ENCODE assay signal across 13 mouse cellular contexts in the genomic region with DNA sequence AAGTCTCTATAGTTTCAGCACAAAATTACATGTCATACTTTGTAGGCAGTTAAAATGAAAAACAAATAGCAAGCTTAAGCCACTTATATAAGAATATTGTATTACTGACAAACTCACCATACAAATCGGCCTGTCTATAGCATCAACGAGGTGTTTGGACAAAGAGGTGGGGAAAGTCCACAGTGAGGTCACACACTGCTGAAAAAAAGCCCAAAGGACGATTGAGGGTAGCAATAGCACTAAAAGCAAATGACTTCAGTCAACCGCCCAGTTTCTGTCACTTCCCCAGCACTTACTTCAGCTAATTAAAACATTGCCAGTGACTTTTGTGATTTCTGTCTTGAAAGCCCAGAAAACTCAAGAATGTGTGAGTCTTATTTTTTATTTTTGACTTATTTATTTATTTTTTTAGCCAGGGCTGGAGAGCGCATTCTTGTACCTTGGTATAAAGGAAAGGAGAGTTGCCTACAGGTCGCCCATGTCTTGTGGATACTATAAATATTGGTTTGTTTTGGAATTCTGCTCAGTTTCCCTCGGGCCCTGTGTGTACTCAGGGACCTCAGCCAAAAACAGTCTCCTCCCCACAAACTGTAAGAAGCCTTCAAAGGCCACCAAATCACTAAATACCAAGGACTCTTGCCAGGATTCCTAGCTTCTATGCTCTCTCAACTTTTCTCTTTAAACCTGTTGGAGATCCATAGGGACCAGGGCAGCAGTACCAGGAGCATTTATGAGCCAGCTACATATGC.
A peak's percentile ranks its signal among the peaks of the same experiment; 100 is the strongest.
DNase-seq lines count a peak whose midpoint lies in the region; ATAC-seq and TF ChIP-seq lines count a peak whose summit lies in the region.
"Had no signal": no experiment of that assay in that cellular context is flagged by ENCODE, and none has a peak within 500 bp of the region (broad histone marks: within the 10 kb centered on the region; RNA-seq: fewer than 3 reads in every experiment).

No protein-coding gene starts in this region.

- no peaks in the 10 kb centered on the region for H3K36me3 ChIP-seq in heart, embryonic 13.5 days
- no peaks in the 10 kb centered on the region for H3K36me3 ChIP-seq in kidney, embryonic 15.5 days
- H3K36me3 ChIP-seq: G1E; hindbrain, embryonic 10.5 days; midbrain, embryonic 15.5 days; stomach, embryonic 15.5 days had no signal

- H3K27me3 ChIP-seq in heart, embryonic 13.5 days (replicated peaks): no peaks in the 10 kb centered on the region
- no peaks in the 10 kb centered on the region for H3K27me3 ChIP-seq in kidney, embryonic 15.5 days
- H3K27me3 ChIP-seq: midbrain, embryonic 15.5 days; stomach, embryonic 15.5 days had no signal

- TF ChIP-seq CTCF in layer of hippocampus, adult 2 months (conservative IDR thresholded peaks at IDR 0.05): no peak

- ATAC-seq in heart, embryonic 13.5 days (ENCODE audit: extremely low read depth, insufficient number of reproducible peaks, low FRiP score, low TSS enrichment): no peak
- peak; percentile 56; the same call in 1 of the 2 replicates for ATAC-seq in kidney, embryonic 15.5 days (replicated peaks; ENCODE audit: low FRiP score)
- ATAC-seq: midbrain, embryonic 15.5 days had no signal

- H3K27ac ChIP-seq in layer of hippocampus, adult 2 months: peak overlapping the region; percentile 33
- H3K27ac ChIP-seq in heart, embryonic 13.5 days (replicated peaks): 0 out of 2 replicates have a peak overlapping the region, but pooled peaks have one; percentile 2
- 0 out of 2 replicates have a peak overlapping the region, but pooled peaks have one; percentile 32 for H3K27ac ChIP-seq in kidney, embryonic 15.5 days
- H3K27ac ChIP-seq: hindbrain, embryonic 10.5 days; midbrain, embryonic 15.5 days; stomach, embryonic 15.5 days had no signal

- 54% methylated on average over 7 of the region's 7 CpGs for WGBS in heart, embryonic 13.5 days
- 44% methylated on average over 7 of the region's 7 CpGs for WGBS in kidney, embryonic 15.5 days

- intact Hi-C loops in left cerebral cortex, postnatal 14 days (cut with DNase I): no loop called here

- no peak overlapping the region for H3K4me2 ChIP-seq in heart, embryonic 13.5 days
- H3K4me2 ChIP-seq in kidney, embryonic 15.5 days: no peak overlapping the region
- H3K4me2 ChIP-seq: midbrain, embryonic 15.5 days; stomach, embryonic 15.5 days had no signal

- peaks cover 10% of the 10 kb centered on the region; the same call in 1 of the 2 replicates for H3K9me3 ChIP-seq in heart, embryonic 13.5 days
- H3K9me3 ChIP-seq in kidney, embryonic 15.5 days (replicated peaks): no peaks in the 10 kb centered on the region
- H3K9me3 ChIP-seq: midbrain, embryonic 15.5 days; stomach, embryonic 15.5 days had no signal

- no peak overlapping the region for H3K9ac ChIP-seq in heart, embryonic 13.5 days
- H3K9ac ChIP-seq in kidney, embryonic 15.5 days: no peak overlapping the region
- H3K9ac ChIP-seq: midbrain, embryonic 15.5 days; stomach, embryonic 15.5 days had no signal

- peaks cover 10% of the 10 kb centered on the region; the same call in 1 of the 2 replicates for H3K4me1 ChIP-seq in heart, embryonic 13.5 days
- H3K4me1 ChIP-seq in kidney, embryonic 15.5 days: no peaks in the 10 kb centered on the region
- H3K4me1 ChIP-seq: hindbrain, embryonic 10.5 days; midbrain, embryonic 15.5 days; stomach, embryonic 15.5 days had no signal

- no peak for DNase-seq in layer of hippocampus, adult 2 months (ENCODE audit: low spot score in 2 of 2)
- no peak for DNase-seq in layer of hippocampus, postnatal 36 days
- peak; percentile 55 for DNase-seq in lung, postnatal 36 days
- DNase-seq in c-Kit-positive CD71-positive TER-119-positive erythroid progenitor cells, embryonic 14.5 days (ENCODE audit: low spot score): no peak
- no peak for DNase-seq in left cerebral cortex, postnatal 14 days (ENCODE audit: low spot score in 2 of 2)
- DNase-seq: cerebellum, postnatal 14 days had no signal

- H3K4me3 ChIP-seq in layer of hippocampus, adult 2 months: no peak overlapping the region
- no peak overlapping the region for H3K4me3 ChIP-seq in heart, embryonic 13.5 days
- H3K4me3 ChIP-seq in kidney, embryonic 15.5 days (replicated peaks): no peak overlapping the region
- H3K4me3 ChIP-seq: erythroblast, embryonic 14.5 days; hindbrain, embryonic 10.5 days; midbrain, embryonic 15.5 days; stomach, embryonic 15.5 days had no signal
